Mouse (Mus musculus): ENCODE data around the gene Entpd7. TPM values are rescaled to one million over a fixed set of nuclear protein-coding genes. Genes with fewer than 3 reads are reported as not detected.
A peak's percentile ranks its signal among the peaks of the same experiment; 100 is the strongest.

Gene Entpd7
- 10 to 100 TPM; 18.1 to 27.3 (median 23.6) TPM for total RNA-seq (2022)

DNA sequence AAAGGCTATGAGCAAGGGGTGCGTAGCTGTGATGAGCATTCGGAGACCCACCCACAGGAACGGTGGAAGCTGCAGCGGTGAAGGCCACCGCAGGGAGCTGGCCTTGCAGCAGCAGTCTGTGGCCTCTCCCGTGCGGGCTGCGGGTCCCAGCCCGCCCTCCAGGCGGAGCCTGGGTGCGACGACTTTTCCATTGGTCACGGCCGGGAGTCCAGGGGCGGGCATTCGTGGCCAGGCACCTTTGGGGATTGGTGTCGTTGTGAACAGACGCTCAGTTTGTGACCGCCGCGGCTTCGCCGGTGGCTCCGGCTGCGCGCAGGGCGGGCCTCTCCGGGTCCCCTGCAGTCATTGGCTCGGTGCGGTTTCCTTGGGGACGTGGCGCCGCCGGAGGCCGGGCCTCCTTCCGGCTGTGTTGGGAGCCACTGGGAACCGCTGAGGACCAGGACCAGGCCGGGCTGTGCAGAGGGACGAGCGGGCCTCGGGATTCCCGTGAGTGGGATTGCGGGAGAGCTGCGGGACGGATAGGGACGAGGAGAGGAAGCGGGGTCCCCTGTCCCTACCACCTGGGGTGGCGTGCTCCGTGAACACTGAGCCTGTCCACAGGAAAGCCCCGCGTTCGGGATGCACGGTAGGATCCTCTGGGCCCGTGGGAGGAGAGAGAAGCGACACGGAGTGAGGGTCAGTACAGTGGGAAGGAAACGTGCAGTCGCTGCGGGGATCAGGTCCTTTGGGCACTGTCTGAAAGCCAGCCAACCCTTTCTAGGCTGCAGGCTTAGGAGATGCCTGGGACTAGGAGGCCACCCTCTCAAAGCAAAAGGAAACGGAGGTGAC lies at the start of gene Entpd7:
Gene Entpd7, plus strand, starts transcription at position 254 of the 828 bp plus-strand sequence.
- peak; percentile 98 for DNase-seq

DNA sequence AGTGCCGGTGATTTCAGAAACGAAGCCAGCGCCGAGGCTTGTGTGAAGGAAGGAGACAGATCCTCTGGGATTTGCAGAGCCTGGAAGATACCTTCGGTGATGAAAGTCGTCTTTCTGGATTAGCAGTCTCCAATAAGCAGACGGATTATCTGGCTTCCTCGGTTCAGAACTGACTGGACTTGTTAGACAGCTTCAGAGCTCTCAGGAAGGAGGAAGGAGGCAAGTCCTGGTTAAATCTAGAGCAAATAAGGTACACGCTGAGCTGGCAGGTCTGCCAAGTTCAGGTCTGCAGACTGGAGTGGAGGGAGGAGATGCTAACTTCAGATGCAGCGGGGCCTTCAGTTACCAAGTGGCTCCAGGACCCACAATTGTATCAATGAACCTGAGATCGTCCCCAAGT lies 47.6 kb upstream of the Entpd7 start:
- no peak for DNase-seq

DNA sequence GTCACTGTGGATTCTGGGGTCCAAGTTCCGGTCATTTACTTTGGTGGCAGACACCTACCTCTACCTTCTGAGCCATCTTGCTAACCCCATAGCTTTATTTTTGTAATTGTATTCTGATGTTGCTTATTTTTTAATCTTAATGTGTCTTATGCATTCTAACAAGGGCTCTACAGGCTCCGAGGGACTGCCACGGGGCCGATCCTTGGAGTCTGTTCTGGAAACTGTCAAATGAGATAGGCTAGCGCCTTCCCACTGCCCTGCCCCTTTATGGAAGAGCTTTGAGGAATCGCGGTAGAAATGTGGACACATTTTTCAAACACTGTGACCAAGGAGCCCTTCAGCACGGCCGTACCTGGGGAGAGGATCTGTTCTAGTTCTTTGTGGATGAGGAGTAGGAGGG lies 46.6 kb upstream of the Entpd7 start:
- no peak for DNase-seq

DNA sequence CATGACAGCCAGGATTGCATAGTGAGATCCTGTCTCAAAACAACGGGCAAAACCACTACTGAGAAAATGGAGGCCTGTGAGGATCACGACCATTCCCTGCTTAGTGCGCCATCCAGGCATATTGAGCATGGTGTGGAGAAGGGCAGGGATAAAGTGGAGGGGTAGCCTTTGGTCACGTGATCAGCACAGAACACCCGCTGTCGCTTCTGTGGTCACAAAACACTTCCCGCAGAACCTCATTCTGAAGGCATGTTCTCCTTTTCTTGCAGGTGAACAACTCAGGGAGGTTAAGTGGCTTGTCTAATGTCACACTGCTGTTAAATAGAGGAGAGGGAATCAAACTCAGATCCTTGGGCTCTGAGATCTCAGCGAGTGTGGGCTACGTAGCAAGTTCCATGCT lies 44.0 kb upstream of the Entpd7 start:
- DNase-seq = no peak

DNA sequence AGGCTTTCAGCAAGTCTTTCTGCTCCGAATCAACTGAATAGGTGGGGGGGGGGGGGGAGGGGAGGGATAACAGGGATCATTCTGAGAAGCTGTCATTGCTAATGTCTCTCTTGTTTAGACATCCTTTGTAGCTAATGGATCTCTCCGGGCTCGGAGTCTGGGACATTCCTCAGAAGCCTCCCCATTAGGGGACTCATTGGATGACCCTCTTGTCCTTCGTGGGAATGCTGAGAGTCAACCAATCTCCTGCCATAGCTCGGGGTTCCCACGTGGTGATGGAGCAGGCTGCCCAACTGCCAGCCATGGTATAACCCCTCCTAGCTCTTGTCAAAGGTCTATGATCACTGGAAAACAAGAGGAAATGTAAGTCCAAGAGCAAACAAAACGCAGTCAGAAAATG lies 42.6 kb upstream of the Entpd7 start:
- no peak for DNase-seq

DNA sequence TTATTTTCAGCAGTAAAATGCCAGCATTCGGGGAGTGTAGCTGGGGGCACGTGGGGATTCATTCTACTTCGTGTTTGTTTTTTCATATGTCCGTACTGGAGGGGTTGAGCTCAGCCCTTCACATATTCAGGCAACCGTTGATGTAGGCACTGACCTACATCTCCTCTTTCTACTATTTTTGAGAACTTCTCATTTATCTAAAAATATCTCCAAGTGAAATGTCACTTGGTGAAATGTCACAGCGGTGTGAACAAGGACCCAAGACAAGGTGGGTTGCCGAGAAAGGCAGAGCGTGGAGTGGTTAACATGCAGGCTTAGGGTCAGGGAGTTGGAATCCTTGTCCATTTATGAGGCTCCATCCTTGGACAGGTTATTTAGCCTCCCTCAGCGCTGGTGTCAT lies 42.2 kb upstream of the Entpd7 start:
- no peak for DNase-seq

DNA sequence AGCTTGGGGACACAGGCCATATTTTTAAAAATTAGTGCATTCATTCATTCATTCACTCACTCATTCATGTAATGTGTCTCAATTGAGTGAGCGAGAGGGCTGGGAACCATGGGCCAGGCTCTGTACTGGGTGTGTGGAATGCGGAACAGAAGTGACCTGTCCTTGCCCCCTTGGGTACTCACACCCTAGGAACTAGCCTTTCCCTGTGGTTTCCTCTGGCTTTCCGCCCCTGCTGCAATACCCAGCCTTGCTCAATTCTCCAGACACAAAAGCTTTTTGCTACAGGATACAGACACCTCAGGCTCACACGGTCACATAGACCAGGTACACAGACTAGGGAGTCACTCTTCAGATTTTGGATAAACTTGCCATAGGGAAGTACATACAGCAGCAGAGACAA lies 41.1 kb upstream of the Entpd7 start:
- no peak for DNase-seq

DNA sequence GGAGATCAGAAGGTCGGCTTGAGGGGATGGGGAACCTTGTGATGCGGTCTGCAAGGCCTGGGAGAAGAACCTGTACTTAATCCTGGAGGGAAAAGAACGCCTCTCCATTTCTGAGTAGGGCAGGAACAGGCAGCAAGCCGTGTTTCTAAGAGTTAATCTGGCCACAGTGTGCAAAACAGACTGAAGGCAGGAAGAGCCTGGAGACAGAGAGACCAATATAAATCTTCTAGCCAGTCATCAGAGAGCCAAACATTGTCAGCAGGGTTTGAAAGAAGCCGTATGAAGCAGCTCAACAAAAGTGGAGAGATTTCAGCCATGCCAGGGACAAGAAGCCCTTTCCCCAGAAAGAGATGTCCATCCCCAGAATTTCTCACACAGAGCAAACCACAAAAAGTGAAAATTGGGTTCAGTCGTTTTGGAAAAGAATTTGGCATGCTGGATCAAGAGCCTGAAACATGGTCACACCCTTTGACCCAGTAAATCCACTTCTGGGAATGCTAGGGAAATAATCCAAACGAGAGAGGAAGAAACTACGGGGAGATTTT lies 38.2 kb upstream of the Entpd7 start:
- no peak for DNase-seq

DNA sequence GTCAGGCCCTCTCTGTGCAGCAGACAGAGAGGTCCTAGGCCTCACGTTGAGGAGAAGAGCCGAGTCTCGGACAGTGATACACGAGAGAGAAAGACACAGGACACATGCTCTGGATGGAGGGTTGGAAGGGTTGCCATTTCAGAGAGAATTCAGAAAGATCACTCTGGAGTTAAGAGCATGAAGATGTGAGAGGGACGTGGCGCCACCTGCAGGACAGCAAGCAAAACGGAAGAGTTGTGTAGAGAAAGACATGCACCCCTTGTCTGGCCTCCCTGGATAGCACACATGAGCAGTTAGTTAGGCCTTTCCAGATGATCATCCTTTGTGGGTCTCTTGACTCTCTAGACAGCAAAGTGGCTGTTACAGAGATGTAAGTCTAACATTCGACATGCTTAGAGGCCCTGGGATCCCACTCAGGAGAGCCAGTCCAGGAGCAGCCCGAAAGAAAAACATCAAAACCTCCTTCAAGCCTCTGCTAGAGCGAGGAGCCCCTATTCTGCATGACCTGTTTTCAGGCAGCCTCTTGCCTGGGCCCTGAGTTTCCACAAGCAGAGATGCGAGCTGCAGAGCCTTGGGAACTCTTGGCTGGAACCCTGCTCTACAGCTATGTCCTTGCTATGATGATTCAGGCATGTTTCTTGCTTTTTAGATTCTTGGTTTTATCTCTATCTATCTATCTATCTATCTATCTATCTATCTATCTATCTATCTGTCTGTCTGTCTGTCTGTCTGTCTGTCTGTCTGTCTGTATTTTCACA lies 33.6 kb upstream of the Entpd7 start:
- DNase-seq = no peak

DNA sequence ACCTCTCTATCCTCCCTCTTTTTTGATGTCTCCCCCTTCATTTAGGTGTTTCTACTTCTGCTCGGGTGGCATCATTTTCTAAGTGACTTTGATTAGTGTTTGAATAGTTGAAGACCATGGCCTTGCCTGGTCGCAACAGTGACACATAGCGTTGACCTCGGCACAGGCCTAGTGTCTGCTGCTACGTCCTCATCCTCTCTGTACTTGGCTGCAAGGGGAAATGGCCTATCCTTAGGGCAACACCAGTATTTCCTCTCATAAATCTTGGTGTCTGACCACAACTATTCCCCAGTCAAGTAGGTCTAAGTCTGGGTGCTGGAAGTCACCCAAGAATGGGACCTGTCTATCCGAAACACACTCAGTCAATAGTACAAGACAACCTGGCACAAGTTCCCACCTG lies 29.8 kb upstream of the Entpd7 start:
- peak; percentile 56 for DNase-seq

DNA sequence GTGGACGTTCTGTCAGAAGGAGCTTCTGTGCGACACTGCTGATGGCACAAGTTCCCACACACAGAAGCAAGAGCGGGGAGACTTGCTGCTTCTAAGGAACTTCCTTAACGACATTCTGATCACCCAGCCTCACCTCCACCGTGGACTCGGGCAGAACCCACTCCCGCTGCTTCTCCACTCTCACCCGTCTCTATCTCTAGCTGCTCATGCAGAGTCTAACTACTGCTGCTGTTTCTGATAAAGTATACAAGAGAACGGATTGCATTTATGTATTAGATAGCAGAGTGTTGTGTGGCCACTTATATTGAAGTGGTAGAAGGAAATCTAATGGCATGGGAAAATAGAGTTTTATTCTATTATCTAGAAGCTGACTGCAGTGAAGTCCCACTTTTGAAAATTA lies 28.7 kb upstream of the Entpd7 start:
- DNase-seq = no peak

DNA sequence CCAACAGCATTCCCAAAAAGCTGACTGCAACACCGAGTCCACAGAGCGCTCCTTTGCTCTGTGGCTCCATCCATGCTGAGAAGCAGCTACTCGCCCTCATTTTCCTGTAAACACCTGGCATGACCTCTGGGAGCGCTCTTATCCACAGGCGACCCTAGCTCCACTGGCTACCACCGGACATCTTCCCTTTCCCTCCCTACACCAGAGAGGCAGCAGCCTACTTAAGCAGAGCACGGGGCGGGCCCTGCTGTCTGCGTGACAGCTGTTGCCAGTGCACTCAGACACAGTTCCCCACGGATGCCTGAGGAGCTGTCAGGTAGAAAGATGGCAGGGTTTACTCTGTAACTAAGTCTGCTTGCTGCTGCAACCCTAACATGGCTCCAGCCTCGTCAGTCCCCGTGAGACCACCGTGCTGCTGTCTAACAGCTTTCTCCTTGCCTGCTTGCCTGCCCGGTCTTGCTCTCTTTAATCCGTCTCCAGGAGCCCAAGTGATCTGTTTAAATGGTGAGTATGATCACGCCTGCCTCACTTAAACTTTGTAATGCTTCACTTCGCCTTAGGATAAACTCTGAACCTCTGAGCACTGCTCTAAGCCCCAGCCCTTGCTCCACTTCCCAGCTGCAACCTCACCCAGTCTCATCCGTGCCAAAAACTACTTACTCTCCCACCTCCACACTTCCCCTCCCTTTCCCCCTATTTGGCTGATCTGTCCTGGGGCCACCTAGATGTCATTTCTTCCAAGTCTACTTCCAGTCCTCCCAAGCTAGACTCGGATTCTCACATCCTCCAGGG lies 27.1 kb upstream of the Entpd7 start:
- DNase-seq = no peak

DNA sequence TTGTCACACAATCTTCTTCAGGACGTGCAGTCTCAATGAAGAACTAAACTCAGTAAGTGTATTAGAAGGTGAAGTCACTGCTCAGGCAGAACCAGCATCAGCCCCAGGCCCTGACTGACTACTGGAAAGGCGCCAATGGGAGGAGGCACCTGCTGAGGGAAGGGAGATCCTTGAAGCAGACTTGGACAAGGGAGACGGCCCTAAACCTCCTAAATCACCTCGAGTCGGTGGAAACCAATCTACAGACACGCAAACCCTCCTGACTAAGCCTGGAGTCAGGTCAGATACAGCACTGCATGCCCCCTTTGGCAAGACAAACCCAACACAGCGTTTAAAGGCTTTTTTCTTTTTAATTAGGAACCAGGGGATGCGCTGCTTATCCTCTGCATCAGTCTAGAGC lies 26.0 kb upstream of the Entpd7 start:
- no peak for DNase-seq

DNA sequence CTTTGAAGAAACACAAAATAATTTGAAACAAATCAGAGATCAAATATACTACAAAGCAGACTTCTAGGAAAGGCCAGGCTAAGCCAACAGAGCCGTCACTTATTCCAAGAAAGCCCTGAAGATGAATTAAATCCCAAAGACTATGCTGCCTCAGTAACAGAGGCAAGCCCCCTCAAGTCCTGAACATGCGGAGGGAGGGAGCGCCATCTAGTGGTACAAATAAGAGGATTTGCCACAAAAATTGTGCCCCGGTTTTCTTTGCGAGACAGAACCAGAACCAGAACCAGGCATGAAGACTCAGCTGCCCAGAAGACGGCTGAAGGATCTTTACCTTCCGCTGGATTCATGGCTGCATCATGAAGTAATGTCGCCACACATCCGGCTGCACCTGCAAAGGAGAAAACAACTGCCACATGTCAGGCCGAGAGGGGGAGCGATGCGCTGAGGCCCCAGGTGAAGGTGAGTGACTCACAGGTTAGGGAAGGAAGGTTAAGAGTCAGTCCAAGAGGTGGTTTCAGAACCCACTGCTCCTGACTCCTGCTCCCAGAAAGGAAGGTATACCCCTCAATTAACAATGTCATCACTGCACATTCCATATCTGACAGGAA lies 23.9 kb upstream of the Entpd7 start:
- no peak for DNase-seq

DNA sequence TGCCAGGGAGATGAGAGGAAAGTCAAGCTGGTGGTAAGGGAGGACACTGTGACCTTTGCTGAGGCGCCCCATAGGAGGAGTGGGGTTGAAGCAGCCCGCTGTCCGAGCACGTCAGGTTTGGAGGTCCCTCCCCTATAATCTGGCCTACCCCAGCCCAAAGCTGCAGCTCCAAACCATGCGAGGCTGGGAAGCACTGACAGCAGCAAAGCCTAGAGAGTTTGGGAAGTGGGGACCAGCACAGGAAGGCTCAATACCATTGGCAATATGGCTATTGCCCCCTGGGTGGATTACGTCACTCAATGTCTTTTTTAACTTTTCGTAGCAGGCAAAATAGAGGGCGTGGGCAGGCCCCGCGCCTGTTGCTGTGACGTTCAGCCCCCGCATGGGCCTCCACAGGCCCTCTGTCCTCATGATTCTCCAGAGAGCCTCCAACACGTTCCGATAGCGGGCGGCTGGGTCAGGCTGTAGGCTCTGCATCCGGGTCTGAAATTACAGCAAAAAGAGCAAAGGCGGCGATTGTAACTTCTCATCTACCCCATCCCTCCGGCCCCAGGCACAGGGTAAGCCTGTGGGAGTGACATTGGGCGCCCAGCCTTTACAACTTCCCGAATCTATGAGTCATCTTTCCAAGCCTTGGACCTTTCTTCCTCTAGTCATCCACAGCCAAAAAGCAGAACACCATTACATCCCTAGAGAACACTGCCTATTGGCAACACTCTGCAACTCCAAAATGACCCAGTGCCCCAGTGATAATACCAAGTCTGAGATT lies 22.6 kb upstream of the Entpd7 start:
- peak; percentile 65 for DNase-seq

DNA sequence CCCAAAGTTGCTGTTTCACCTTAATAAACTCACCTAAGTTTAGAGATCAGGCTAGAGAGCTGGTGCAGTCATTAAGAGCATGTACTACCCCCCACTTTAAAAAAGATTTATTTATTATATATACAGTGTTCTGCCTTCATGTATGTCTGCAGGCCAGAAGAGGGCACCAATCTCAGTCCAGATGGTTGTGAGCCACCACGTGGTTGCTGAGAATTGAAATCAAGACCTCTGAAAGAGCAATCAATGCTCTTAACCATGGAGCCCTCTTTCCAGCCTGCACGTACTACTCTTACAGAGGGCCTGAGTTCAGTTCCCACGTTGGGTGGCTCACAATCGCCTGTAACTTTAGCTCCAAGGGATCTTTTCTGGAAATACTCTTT lies 22.1 kb upstream of the Entpd7 start:
- DNase-seq = no peak

DNA sequence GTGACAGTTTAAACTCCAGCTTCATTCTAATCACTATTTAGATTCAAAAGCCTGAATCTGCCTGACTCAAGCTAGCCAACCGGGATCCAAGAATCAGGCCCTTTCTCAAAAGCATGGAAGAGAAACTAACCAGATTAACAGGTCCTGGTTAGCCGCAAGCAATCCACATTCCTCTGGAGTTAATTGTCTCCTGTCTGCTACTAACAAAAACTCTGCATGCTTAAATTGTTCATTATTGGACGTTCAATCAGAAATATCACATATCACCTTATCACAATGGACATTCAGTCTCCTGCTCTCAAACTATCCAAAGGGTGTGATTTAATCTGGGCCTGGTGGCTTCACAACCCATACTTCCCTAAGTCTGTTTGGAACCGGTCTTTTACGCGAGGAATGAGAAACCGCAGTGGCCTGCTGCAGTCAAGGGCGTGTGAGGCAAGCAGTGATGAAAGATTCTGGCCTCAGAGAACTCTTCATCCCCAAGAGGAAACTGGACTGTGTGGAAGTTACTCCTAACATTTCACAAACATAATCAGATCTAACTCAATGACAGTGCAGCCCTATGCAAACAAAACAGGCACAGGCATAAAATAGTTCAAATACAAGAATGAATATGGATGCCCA lies 20.2 kb upstream of the Entpd7 start:
- DNase-seq = peak; percentile 70

DNA sequence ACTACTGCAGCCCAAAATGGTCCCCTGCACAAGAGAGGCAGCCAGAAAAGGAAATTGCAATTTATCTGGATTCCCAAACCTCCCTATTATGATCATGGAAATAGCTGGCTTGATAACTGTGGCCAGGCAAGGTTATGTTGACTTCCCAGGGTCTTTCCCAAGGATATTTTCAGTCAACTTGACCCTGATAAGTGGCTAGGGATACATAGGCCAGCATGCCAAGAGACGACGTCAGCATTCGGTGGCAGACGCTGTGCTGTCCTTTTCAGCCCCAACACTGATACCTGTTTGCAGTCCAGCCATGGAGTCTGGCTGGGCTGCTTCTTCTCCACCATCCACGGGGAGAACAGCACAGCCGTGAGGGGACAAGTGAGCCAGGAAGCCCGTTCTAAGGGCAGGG lies 18.4 kb upstream of the Entpd7 start:
- DNase-seq = peak; percentile 75

DNA sequence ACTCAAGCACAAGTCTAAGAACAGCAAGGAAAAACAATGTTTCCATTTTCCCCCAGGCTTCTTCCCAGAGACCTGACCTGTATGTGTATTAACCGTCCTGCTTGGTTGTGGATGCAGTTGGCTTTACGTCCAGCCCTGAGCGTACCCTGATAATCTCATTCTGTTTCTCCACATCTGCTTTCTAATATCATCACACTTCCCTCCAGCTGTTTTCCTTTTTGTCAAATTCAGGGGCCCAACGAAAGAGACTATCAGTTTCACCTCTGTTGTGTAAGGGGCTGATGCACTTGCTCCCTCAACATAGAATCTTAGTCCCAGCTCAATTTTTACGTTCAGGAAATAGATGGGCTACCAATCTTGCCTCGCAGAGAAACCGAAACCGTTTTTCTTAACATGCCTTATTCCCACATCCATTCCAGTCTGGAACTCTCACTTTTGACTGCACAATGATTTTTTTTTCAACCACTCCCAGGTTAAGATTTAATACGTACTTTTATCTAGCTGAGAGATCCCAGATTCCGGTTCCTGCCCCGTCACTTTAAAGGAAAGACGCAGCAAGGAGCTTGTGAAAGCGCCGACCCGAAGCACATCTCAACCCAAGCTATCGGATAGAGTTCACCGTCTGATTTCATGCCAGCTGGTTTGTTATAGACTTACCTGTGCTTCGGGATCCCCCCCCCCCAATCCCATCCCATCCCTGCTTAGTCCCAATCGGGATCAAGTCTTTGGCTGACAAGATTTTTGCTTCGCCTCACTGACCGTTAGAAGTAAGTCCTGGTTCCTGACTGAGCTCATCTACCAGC lies 15.8 kb upstream of the Entpd7 start:
- DNase-seq = no peak

DNA sequence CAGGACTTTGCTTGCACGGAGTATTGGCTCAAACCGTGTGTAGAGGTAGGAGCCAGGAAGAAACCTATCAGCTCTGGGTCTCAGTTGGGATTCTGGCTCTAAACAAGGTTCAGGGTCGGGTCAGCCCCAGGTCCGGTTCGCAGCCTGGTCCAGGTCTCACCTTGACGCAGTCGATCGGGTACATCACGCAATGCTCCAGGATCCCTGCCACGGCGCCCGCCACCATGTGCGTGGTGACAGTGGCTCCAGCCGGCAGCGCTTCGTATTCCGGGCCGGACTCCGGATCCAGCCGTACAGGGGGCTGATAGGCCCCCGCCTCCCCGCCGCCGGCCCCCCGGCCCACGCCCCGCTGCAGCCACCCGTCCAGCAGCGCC lies 15.2 kb upstream of the Entpd7 start:
- DNase-seq = peak; percentile 59

All from adrenal gland, adult 8-10 months (tissue).